Mouse (Mus musculus): ENCODE results near the gene Xrra1.

GRCm38 (mm10) chr7:99845533-99846236, 13.2 kb upstream of the Xrra1 start:
- TF ChIP-seq POLR2A (IDR thresholded peaks at IDR 0.05; ENCODE audit: borderline replicate concordance, insufficient read depth, low read length): no peak
- TF ChIP-seq CTCF (IDR thresholded peaks at IDR 0.05; ENCODE audit: borderline replicate concordance, insufficient read depth, low read depth, low read length): no peak

All from cerebellum, adult 2 months (tissue).